Comparison of ENCODE assay signal across 14 mouse cellular contexts in genomic region chr1:128586162-128586927, GRCm38 (mm10). TPM values are rescaled to one million over a fixed set of nuclear protein-coding genes. Genes with fewer than 3 reads are reported as not detected.
DNase-seq lines count a peak whose midpoint lies in the region; ATAC-seq and TF ChIP-seq lines count a peak whose summit lies in the region.
"Had no signal": no experiment of that assay in that cellular context is flagged by ENCODE, and none has a peak within 500 bp of the region (broad histone marks: within the 10 kb centered on the region; RNA-seq: fewer than 3 reads in every experiment).

No protein-coding gene starts in this region.

- H3K79me2 ChIP-seq in heart, adult 2 months (replicated peaks; ENCODE audit: control insufficient read depth, insufficient read depth, low read length) = no peaks in the 10 kb centered on the region

- H3K4me3 ChIP-seq in heart, adult 2 months = no peak overlapping the region
- no peak overlapping the region for H3K4me3 ChIP-seq in forebrain, embryonic 15.5 days
- peak overlapping the region; percentile 44 for H3K4me3 ChIP-seq in midbrain, embryonic 10.5 days
- H3K4me3 ChIP-seq in neural tube, embryonic 15.5 days (replicated peaks) = no peak overlapping the region
- H3K4me3 ChIP-seq: heart, embryonic 13.5 days; left cerebral cortex, adult 2 months; limb, embryonic 15.5 days had no signal

- no peaks in the 10 kb centered on the region for H3K4me1 ChIP-seq in heart, adult 2 months (ENCODE audit: control insufficient read depth, insufficient read depth, low read length)
- H3K4me1 ChIP-seq in forebrain, embryonic 15.5 days = peaks cover 30% of the 10 kb centered on the region
- H3K4me1 ChIP-seq in midbrain, embryonic 10.5 days = peaks cover 70% of the 10 kb centered on the region
- H3K4me1 ChIP-seq in neural tube, embryonic 15.5 days = peaks cover 14% of the 10 kb centered on the region
- H3K4me1 ChIP-seq: heart, embryonic 13.5 days had no signal

- no peak for ATAC-seq in forebrain, embryonic 15.5 days (replicated peaks)
- no peak for ATAC-seq in neural tube, embryonic 15.5 days (ENCODE audit: low FRiP score)

- no peak overlapping the region for H3K9ac ChIP-seq in heart, adult 2 months (ENCODE audit: low read depth, low read length)
- H3K9ac ChIP-seq in forebrain, embryonic 15.5 days (replicated peaks) = no peak overlapping the region
- H3K9ac ChIP-seq in neural tube, embryonic 15.5 days (replicated peaks) = no peak overlapping the region
- H3K9ac ChIP-seq: heart, embryonic 13.5 days; limb, embryonic 15.5 days had no signal

- no peaks in the 10 kb centered on the region for H3K36me3 ChIP-seq in heart, adult 2 months (ENCODE audit: control insufficient read depth, insufficient read depth, low read length)
- peaks cover 7% of the 10 kb centered on the region for H3K36me3 ChIP-seq in forebrain, embryonic 15.5 days
- peaks cover 26% of the 10 kb centered on the region for H3K36me3 ChIP-seq in midbrain, embryonic 10.5 days
- H3K36me3 ChIP-seq in neural tube, embryonic 15.5 days = no peaks in the 10 kb centered on the region
- H3K36me3 ChIP-seq: limb, embryonic 15.5 days had no signal

- no peak overlapping the region for H3K27ac ChIP-seq in heart, adult 2 months
- peak overlapping the region; percentile 56 for H3K27ac ChIP-seq in forebrain, embryonic 15.5 days (replicated peaks)
- H3K27ac ChIP-seq in midbrain, embryonic 10.5 days (replicated peaks) = peak overlapping the region; percentile 86
- peak overlapping the region; percentile 33; the same call in 1 of the 2 replicates for H3K27ac ChIP-seq in neural tube, embryonic 15.5 days (replicated peaks)
- H3K27ac ChIP-seq: heart, embryonic 13.5 days; left cerebral cortex, adult 2 months; limb, embryonic 15.5 days had no signal

- 0 out of 2 replicates have a peak overlapping the region, but pooled peaks have one; percentile 3 for H3K4me2 ChIP-seq in forebrain, embryonic 15.5 days (replicated peaks)
- H3K4me2 ChIP-seq in neural tube, embryonic 15.5 days = no peak overlapping the region
- H3K4me2 ChIP-seq: heart, embryonic 13.5 days; limb, embryonic 15.5 days had no signal

- no peak for TF ChIP-seq POLR2A in heart, adult 2 months (IDR thresholded peaks at IDR 0.05; ENCODE audit: insufficient read depth, low read depth, low read length)

- no peak for TF ChIP-seq EP300 in heart, adult 2 months (IDR thresholded peaks at IDR 0.05; ENCODE audit: insufficient read depth, low read depth, low read length)

- no peaks in the 10 kb centered on the region for H3K27me3 ChIP-seq in heart, adult 2 months (ENCODE audit: control insufficient read depth, insufficient read depth, low read length)
- H3K27me3 ChIP-seq in forebrain, embryonic 15.5 days = no peaks in the 10 kb centered on the region
- H3K27me3 ChIP-seq in midbrain, embryonic 10.5 days (ENCODE audit: low read depth, poor library complexity, severe bottlenecking) = peaks cover 8% of the 10 kb centered on the region; the same call in 1 of the 2 replicates
- no peaks in the 10 kb centered on the region for H3K27me3 ChIP-seq in neural tube, embryonic 15.5 days (replicated peaks)

- peak; percentile 41 for DNase-seq in heart, adult 11 months
- no peak for DNase-seq in heart, adult 2 months
- peak; percentile 81 for DNase-seq in midbrain, embryonic 10.5 days (ENCODE audit: low spot score)
- DNase-seq in adrenal gland, postnatal 14 days = no peak
- DNase-seq in spleen, postnatal 10 days (ENCODE audit: low spot score in 2 of 2) = no peak
- DNase-seq in c-Kit-positive CD71-positive TER-119-positive erythroid progenitor cells, embryonic 14.5 days (ENCODE audit: low spot score) = no peak
- DNase-seq: cerebellum, adult 11-12 months; gastrocnemius, postnatal 10 days; kidney, postnatal 14 days had no signal

- WGBS in heart, adult 2 months = 67% methylated on average over 8 of the region's 8 CpGs
- 7% methylated on average over 8 of the region's 8 CpGs for WGBS in forebrain, embryonic 15.5 days
- WGBS in midbrain, embryonic 10.5 days = 15% methylated on average over 8 of the region's 8 CpGs
- 15% methylated on average over 8 of the region's 8 CpGs for WGBS in neural tube, embryonic 15.5 days

- intact Hi-C loops in heart, adult 2 months (cut with DNase I) = no loop called here

- no peaks in the 10 kb centered on the region for H3K9me3 ChIP-seq in forebrain, embryonic 15.5 days
- no peaks in the 10 kb centered on the region for H3K9me3 ChIP-seq in midbrain, embryonic 10.5 days (replicated peaks)
- no peaks in the 10 kb centered on the region for H3K9me3 ChIP-seq in neural tube, embryonic 15.5 days (replicated peaks)
- H3K9me3 ChIP-seq: heart, embryonic 13.5 days; limb, embryonic 15.5 days had no signal

- no peak for TF ChIP-seq CTCF in heart, adult 2 months (IDR thresholded peaks at IDR 0.05)

RNA-seq across cellular contexts. Expression of gene Cxcr4, which starts 5.7 kb away (rescaled TPM):
- 1 to 10 TPM; 7.0 to 7.8 TPM for total RNA-seq in heart, adult 2 months (2021)
- 28.4 and 29.8 TPM in 2 replicates for polyA plus RNA-seq in heart, adult 2 months (2012; rRNA removed)
- 10.7 and 11.0 TPM in 2 replicates for polyA plus RNA-seq in forebrain, embryonic 15.5 days (2015; fragmentation: Nextera tagmentation; extraction: Ambion mirVana)
- 18.6 and 20.2 TPM in 2 replicates for polyA plus RNA-seq in midbrain, embryonic 10.5 days (2016; fragmentation: Nextera tagmentation; extraction: Ambion mirVana)
- 4.2 and 5.5 TPM in 2 replicates for polyA plus RNA-seq in neural tube, embryonic 15.5 days (2015; fragmentation: Nextera tagmentation; extraction: Ambion mirVana)
- 39.7 and 49.8 TPM in 2 replicates for total RNA-seq in adrenal gland, postnatal 14 days (2021)

Comparison
In these comparisons a context has a peak if more than half of its experiments do, and no peak if none do; other contexts are left out.
1. DNase-seq: peak in heart, adult 11 months (single experiment) and midbrain, embryonic 10.5 days (single experiment); none in heart, adult 2 months (0 of 2), adrenal gland, postnatal 14 days (single experiment), spleen, postnatal 10 days (0 of 2) and c-Kit-positive CD71-positive TER-119-positive erythroid progenitor cells, embryonic 14.5 days (single experiment).